Mouse (Mus musculus): ENCODE data around the gene Eif5a. TPM values are rescaled to one million over a fixed set of nuclear protein-coding genes. Genes with fewer than 3 reads are reported as not detected.
A peak's percentile ranks its signal among the peaks of the same experiment; 100 is the strongest.

The Eif5a gene
- total and polyA plus RNA-seq, 2 experiments: 321 to 374 TPM

- DNase-seq (ENCODE audit: extremely low read depth, low read depth, low spot score): peak; percentile 82
- TF ChIP-seq CTCF (IDR thresholded peaks at IDR 0.05; ENCODE audit: low read depth, low read length) (no peak), POLR2A (IDR thresholded peaks at IDR 0.05; ENCODE audit: extremely low read depth, insufficient read depth, low read length) (0 out of 2 replicates have a peak, but pooled peaks have one; percentile 37)
- H3K9ac ChIP-seq (ENCODE audit: low read depth, low read length): peak within 1 kb of the TSS; percentile 67
- peak within 1 kb of the TSS; percentile 64 for H3K4me3 ChIP-seq (ENCODE audit: insufficient read depth, low read depth, low read length)
- peaks cover 2% of the 10 kb centered on the region; the same call in 1 of the 2 replicates for H3K36me3 ChIP-seq (ENCODE audit: control insufficient read depth, insufficient read depth, low read length)
- 2% methylated on average over 38 of the region's 38 CpGs for WGBS
- peak within 1 kb of the TSS; percentile 69 for H3K27ac ChIP-seq (replicated peaks; ENCODE audit: insufficient read depth, low read depth, low read length)
- no peaks in the 10 kb centered on the region for H3K4me1 ChIP-seq (ENCODE audit: control insufficient read depth, insufficient read depth, low read length)
- no peaks in the 10 kb centered on the region for H3K27me3 ChIP-seq (ENCODE audit: control insufficient read depth, insufficient read depth, low read length)
- no peaks in the 10 kb centered on the region for H3K79me2 ChIP-seq (ENCODE audit: control insufficient read depth, insufficient read depth, low read length)
These were observed 21.0 kb downstream of the Eif5a start, which contains the start of the genes 2810408A11Rik and Neurl4 for GRCm38 (mm10) chr11:69900471-69901405. Gene 2810408A11Rik, minus strand, starts transcription at chr11:69900987. Gene Neurl4, plus strand, starts transcription at chr11:69901072.

GRCm38 (mm10) chr11:69899870-69900269 lies 21.9 kb downstream of the Eif5a start:
- Histone ChIP-seq H3K36me3 (ENCODE audit: control insufficient read depth, insufficient read depth, low read length) (peaks cover 2% of the 10 kb centered on the region; the same call in 1 of the 2 replicates), H3K27ac (replicated peaks; ENCODE audit: insufficient read depth, low read depth, low read length) (no peak overlapping the region), H3K4me1 (ENCODE audit: control insufficient read depth, insufficient read depth, low read length) (no peaks in the 10 kb centered on the region), H3K9ac (ENCODE audit: low read depth, low read length) (no peak overlapping the region), H3K27me3 (ENCODE audit: control insufficient read depth, insufficient read depth, low read length) (no peaks in the 10 kb centered on the region), H3K79me2 (ENCODE audit: control insufficient read depth, insufficient read depth, low read length) (no peaks in the 10 kb centered on the region), H3K4me3 (ENCODE audit: insufficient read depth, low read depth, low read length) (no peak overlapping the region)
- no peak for TF ChIP-seq POLR2A (IDR thresholded peaks at IDR 0.05; ENCODE audit: extremely low read depth, insufficient read depth, low read length)
- no peak for TF ChIP-seq CTCF (IDR thresholded peaks at IDR 0.05; ENCODE audit: low read depth, low read length)
- DNase-seq (ENCODE audit: extremely low read depth, low read depth, low spot score): no peak
- 46% methylated on average over 4 of the region's 4 CpGs for WGBS

GRCm38 (mm10) chr11:69895291-69895690 lies 26.5 kb downstream of the Eif5a start, which contains the start of gene Acap1:
Gene Acap1, minus strand, starts transcription at chr11:69895539.
- Histone ChIP-seq H3K36me3 (ENCODE audit: control insufficient read depth, insufficient read depth, low read length) (no peaks in the 10 kb centered on the region), H3K9ac (ENCODE audit: low read depth, low read length) (no peak within 1 kb of the TSS), H3K79me2 (ENCODE audit: control insufficient read depth, insufficient read depth, low read length) (no peaks in the 10 kb centered on the region), H3K27me3 (ENCODE audit: control insufficient read depth, insufficient read depth, low read length) (no peaks in the 10 kb centered on the region), H3K4me1 (ENCODE audit: control insufficient read depth, insufficient read depth, low read length) (no peaks in the 10 kb centered on the region), H3K4me3 (ENCODE audit: insufficient read depth, low read depth, low read length) (no peak within 1 kb of the TSS), H3K27ac (replicated peaks; ENCODE audit: insufficient read depth, low read depth, low read length) (no peak within 1 kb of the TSS)
- DNase-seq (ENCODE audit: extremely low read depth, low read depth, low spot score): no peak
- 79% methylated on average over 4 of the region's 4 CpGs for WGBS
- no peak for TF ChIP-seq CTCF (IDR thresholded peaks at IDR 0.05; ENCODE audit: low read depth, low read length)
- no peak for TF ChIP-seq POLR2A (IDR thresholded peaks at IDR 0.05; ENCODE audit: extremely low read depth, insufficient read depth, low read length)

GRCm38 (mm10) chr11:69894671-69895070 lies 27.1 kb downstream of the Eif5a start:
- no peak for TF ChIP-seq CTCF (IDR thresholded peaks at IDR 0.05; ENCODE audit: low read depth, low read length)
- no peak for TF ChIP-seq POLR2A (IDR thresholded peaks at IDR 0.05; ENCODE audit: extremely low read depth, insufficient read depth, low read length)
- 72% methylated on average over 5 of the region's 5 CpGs for WGBS
- no peak overlapping the region for H3K4me3 ChIP-seq (ENCODE audit: insufficient read depth, low read depth, low read length)

GRCm38 (mm10) chr11:69891482-69891881 lies 30.3 kb downstream of the Eif5a start:
- H3K4me1 ChIP-seq (ENCODE audit: control insufficient read depth, insufficient read depth, low read length): no peaks in the 10 kb centered on the region
- 78% methylated on average over 4 of the region's 4 CpGs for WGBS
- H3K9ac ChIP-seq (ENCODE audit: low read depth, low read length): no peak overlapping the region
- no peak overlapping the region for H3K4me3 ChIP-seq (ENCODE audit: insufficient read depth, low read depth, low read length)
- no peak overlapping the region for H3K27ac ChIP-seq (replicated peaks; ENCODE audit: insufficient read depth, low read depth, low read length)
- no peaks in the 10 kb centered on the region for H3K36me3 ChIP-seq (ENCODE audit: control insufficient read depth, insufficient read depth, low read length)
- H3K27me3 ChIP-seq (ENCODE audit: control insufficient read depth, insufficient read depth, low read length): no peaks in the 10 kb centered on the region
- H3K79me2 ChIP-seq (ENCODE audit: control insufficient read depth, insufficient read depth, low read length): no peaks in the 10 kb centered on the region
- no peak for DNase-seq (ENCODE audit: extremely low read depth, low read depth, low spot score)
- TF ChIP-seq POLR2A (IDR thresholded peaks at IDR 0.05; ENCODE audit: extremely low read depth, insufficient read depth, low read length) (no peak), CTCF (IDR thresholded peaks at IDR 0.05; ENCODE audit: low read depth, low read length) (no peak)

More at GRCm38 (mm10) chr11:69894671-69895070, 27.1 kb downstream of the Eif5a start:
- no peaks in the 10 kb centered on the region for H3K4me1 ChIP-seq (ENCODE audit: control insufficient read depth, insufficient read depth, low read length)
- no peak overlapping the region for H3K27ac ChIP-seq (replicated peaks; ENCODE audit: insufficient read depth, low read depth, low read length)
- no peaks in the 10 kb centered on the region for H3K27me3 ChIP-seq (ENCODE audit: control insufficient read depth, insufficient read depth, low read length)
- H3K79me2 ChIP-seq (ENCODE audit: control insufficient read depth, insufficient read depth, low read length): no peaks in the 10 kb centered on the region
- H3K36me3 ChIP-seq (ENCODE audit: control insufficient read depth, insufficient read depth, low read length): no peaks in the 10 kb centered on the region
- H3K9ac ChIP-seq (ENCODE audit: low read depth, low read length): no peak overlapping the region
- DNase-seq (ENCODE audit: extremely low read depth, low read depth, low spot score): no peak

All from liver, adult 2 months (tissue).